Mouse (Mus musculus) brain, embryonic 14.5 days (tissue): ENCODE results near the gene Sprr2a2. TPM values are rescaled to one million over a fixed set of nuclear protein-coding genes. Genes with fewer than 3 reads are reported as not detected.
"Not testable (repeated sequence)": the region's sequence is repeated elsewhere in the genome, so short reads cannot be mapped to it uniquely, and the experiment has no call there.

Source experiments
- DNase-seq: peaks from one replicate; pipeline ENCODE4 v3.0.0-alpha.2; 2011; ENCODE audit warnings: low read depth
- CTCF ChIP-seq: fragments of 200-500 bp; IDR thresholded peaks from 2 replicates; pipeline ENCODE4 v1.5.1; 2012; ENCODE audit warnings: inconsistent platforms, mild to moderate bottlenecking, moderate library complexity, borderline replicate concordance; ENCODE audit not compliant: insufficient read depth, insufficient read length; ENCODE audit errors: extremely low read depth
- POLR2A ChIP-seq: fragments of 200-500 bp; IDR thresholded peaks from 2 replicates; pipeline ENCODE4 v1.6.1; 2012; ENCODE audit warnings: mild to moderate bottlenecking, inconsistent platforms, borderline replicate concordance; ENCODE audit not compliant: poor library complexity, insufficient read depth, insufficient read length, severe bottlenecking; ENCODE audit errors: extremely low read depth
- polyA plus RNA-seq: library from polyadenylated mRNA; depleted of rRNA; stranded (reverse); fragments of >200 nt; gene quantifications from 2 replicates; pipeline ENCODE4 v1.2.3, GENCODE M21; 2012; rRNA removed

Sprr2a2 gene
- polyA plus RNA-seq: 4.0 and 5.0 TPM in 2 replicates

DNA sequence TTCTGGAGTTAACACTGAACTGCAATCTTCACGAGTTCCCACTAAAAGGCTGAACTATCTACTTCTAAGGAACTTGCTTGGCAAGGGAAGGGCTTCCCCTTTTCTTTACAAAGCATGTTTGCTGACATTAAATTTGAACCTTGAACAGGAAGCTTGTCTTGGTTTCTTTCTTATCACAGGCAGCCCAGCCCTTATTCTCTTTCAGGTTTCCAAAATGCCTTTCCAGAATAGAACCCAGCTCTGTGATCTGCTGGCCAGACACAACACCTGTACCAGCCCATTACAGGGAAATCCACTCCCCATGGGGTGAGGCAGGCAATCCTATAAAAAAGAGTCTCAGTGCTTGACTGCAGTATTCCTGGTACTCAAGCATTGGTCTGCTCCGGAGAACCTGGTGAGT, at the start of gene Sprr2a2, which contains the start of gene Sprr2a1:
Gene Sprr2a2, plus strand, starts transcription at position 352 of the 400 bp plus-strand sequence.
Gene Sprr2a1, plus strand, starts transcription at position 231 of the 400 bp plus-strand sequence.
- not testable (repeated sequence) for DNase-seq

DNA sequence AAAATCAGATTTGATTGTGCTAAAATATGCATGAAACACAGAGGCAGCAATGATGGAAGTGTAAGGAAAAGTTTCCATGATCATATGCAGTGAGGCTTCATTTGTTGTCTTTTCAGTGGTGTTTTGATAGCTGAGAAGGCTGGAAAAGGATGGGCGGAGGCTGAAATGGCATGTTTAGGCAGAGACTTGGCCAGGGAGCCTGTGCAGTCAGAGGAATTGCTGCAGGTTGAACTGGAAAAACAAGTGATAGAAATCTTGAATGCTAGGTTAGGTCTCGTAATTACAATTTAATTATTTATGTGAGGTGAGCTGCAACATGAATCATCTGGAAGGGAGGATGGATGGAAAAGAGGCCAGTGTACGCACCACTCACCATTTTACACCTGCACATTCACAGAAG, 45.9 kb upstream of the Sprr2a2 start:
- TF ChIP-seq POLR2A (no peak), CTCF (no peak)
- no peak for DNase-seq

DNA sequence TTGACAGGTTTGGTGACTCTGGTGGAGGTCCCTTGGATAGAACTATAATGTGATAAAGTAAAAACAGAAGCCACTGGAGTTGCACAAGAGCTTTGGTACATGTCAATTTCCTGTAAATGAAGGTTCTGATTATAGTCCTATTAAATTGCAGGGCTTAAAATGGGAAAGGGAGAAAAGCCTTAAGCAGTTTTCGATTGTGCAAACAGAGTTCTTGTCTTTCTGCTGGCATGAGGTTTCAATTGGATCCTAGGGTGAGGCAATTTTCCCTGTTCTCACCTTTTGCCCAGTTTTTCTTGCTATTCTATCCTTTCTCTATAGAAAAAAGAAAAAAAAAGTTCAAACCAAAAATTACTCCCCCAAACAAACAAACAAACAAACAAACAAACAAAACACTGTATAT, 38.8 kb upstream of the Sprr2a2 start:
- no peak for DNase-seq
- TF ChIP-seq POLR2A (no peak), CTCF (no peak)

- no peak for DNase-seq
- no peak for TF ChIP-seq CTCF
These were observed 20.1 kb upstream of the Sprr2a2 start for GRCm38 (mm10) chr3:92195512-92196200.

GRCm38 (mm10) chr3:92211133-92211925, 4.4 kb upstream of the Sprr2a2 start:
- not testable (repeated sequence) for DNase-seq

GRCm38 (mm10) chr3:92212059-92212458, 3.7 kb upstream of the Sprr2a2 start:
- DNase-seq: not testable (repeated sequence)

- not testable (repeated sequence) for DNase-seq
These were observed 2.1 kb upstream of the Sprr2a2 start for GRCm38 (mm10) chr3:92213651-92214050.

- not testable (repeated sequence) for DNase-seq
These were observed 3.3 kb downstream of the Sprr2a2 start for GRCm38 (mm10) chr3:92219031-92219430.

- not testable (repeated sequence) for DNase-seq
These were observed 8.0 kb downstream of the Sprr2a2 start for GRCm38 (mm10) chr3:92223708-92224107.

DNA sequence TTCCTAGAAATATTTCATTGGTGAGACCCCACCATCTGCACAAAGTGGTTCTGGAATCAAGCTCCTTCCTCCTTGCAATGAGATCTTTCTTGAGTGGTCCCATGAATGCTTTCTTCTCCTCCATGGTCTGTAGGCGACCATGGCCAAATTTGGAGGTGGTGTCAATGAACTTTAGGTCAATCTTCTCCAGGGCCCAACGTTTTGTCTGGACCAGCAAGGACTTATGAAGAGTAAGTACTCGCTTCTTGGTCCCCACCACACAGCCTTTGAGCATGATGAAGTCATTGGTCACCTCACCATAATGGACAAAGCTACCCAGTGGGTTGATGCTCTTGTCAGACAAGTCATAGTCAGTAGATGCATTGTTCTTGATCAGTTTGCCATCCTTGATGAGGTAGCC, 11.7 kb downstream of the Sprr2a2 start:
- not testable (repeated sequence) for DNase-seq

DNA sequence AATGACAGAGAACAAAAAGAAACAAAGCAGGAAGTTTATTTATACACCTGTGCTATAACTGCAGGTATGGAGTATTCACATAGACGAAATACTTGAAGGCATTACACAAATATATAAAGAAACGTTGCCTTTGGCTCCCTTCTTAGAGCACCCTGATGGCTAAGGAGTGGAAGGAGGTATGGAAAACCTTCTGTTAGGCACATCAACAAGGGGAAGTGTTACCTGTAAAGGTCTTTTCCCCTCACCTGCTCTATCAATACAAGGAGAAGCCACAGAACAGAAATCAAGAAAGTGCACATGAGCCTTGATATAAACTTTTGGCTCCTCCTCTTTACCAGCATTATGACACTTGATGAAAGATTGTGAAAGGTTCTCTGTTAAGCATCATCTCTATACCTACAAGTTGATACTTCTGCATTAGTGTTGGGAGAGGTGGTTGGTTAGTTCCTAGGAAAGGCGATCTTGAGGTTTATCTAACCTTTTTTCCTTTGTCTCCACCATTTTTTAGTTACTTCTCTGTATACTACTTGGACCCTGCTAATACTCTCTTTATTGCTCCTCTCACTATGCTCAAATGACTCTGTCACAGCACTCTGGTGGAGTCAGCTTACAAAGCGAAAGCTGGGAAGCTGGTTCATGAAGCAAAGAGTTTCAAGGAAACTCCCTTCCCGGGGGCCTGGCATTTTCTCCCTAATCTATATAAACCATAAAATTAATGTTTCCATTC, 20.9 kb downstream of the Sprr2a2 start:
- DNase-seq: not testable (repeated sequence)

GRCm38 (mm10) chr3:92238736-92239135, 23.0 kb downstream of the Sprr2a2 start:
- not testable (repeated sequence) for DNase-seq

DNA sequence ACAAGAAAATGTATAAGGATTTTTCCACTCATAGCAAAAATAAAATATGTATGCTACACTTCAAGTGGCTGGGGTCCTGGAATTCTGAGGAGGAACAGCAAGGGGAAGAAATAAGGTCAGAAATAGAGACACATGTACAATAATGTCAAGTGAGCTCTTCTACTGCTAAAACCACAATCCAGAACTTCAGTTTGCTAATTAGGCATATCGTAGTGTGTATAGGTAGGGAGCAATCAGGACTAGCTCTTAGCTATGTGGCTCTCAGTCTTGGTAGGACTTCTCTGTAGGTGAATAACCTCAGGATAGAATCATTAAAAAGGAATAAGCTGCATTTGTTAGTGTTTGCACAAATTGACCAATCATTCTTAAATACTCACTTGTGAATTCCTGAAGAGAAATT, 23.5 kb downstream of the Sprr2a2 start:
- not testable (repeated sequence) for DNase-seq

DNA sequence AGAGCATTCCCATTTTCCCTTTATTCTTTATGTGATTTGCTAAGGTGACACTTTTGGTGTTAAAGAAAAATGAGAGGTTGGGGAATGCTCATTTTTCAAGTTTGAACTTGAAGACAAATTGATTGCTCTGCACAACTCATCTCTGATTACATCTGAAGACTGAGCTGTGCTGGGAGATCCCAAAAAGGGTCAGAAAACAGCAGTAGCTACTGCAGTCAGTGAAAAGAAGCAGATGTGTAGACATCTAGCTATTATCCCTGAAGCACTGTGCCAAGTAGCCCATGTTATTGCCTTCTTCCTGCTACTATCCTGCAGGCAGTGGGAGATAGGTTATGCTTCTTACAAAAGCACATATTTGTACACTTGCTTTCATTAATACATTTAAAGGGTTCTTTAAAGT, 29.1 kb downstream of the Sprr2a2 start:
- DNase-seq: not testable (repeated sequence)

DNA sequence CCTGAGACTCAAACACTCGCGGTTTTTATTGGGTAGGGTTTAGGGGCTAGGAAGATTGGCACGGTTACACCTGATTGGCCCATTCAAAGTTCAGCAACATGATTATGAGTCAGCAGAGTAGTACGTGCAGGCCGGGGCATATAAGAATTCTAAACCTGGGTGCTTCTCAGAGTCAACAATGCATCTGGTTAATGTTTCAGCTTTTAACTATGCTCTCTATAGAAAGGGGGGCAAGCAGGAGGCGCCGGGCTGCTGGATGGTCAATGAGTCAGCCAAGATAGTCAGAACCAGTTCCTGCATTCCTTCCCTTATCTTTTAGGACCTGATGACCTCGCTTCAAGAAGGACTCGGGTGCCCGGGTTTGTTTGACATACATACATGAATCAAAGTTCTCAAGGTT, 30.5 kb downstream of the Sprr2a2 start:
- not testable (repeated sequence) for DNase-seq

- DNase-seq: not testable (repeated sequence)
These were observed 32.8 kb downstream of the Sprr2a2 start for GRCm38 (mm10) chr3:92248494-92248893.

GRCm38 (mm10) chr3:92250450-92250849, 34.7 kb downstream of the Sprr2a2 start:
- DNase-seq: not testable (repeated sequence)

GRCm38 (mm10) chr3:92253860-92254259, 38.1 kb downstream of the Sprr2a2 start:
- not testable (repeated sequence) for DNase-seq

DNA sequence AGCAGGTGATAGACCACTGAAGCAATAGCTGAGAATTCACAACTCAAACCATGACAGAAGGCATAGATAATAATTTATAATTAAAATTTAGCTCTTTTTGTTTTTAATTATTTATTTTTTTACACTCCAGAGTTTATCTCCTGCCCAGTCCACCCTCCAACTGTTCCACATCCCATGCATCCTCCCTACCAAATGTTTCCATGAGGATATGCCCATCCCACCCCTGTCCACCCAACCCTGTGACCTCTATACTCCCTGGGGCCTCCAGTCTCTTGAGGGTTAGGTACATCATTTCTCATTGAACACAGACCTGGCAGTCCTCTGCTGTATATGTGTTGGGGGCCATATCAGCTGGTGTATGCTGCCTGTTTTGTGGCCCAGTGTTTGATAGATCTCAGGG, 42.8 kb downstream of the Sprr2a2 start:
- not testable (repeated sequence) for DNase-seq

- not testable (repeated sequence) for DNase-seq
These were observed 47.7 kb downstream of the Sprr2a2 start for GRCm38 (mm10) chr3:92263462-92263861.
